24 mouse cellular contexts compared by ENCODE assay signal in the genomic region with DNA sequence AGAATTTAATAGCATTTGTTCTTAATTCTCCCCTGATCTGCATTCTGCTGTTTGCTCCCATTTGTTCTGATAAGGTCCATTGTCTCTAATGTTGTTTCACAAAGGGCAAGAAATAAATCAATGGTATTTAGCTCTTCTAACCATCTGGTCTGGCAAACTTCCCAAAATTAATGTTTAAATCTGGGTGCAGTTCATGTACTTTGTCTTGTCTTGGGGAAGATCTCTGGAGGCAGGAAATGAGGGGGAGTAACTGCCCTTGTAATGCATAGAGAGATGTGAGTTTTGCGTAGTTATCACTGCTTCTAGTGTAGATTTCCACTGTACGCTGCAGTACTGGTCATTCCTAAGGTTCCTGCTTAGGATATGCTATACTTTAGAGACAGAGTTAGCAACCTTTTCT.
DNase-seq lines count a peak whose midpoint lies in the region; ATAC-seq and TF ChIP-seq lines count a peak whose summit lies in the region.
"Had no signal": no experiment of that assay in that cellular context is flagged by ENCODE, and none has a peak within 500 bp of the region (broad histone marks: within the 10 kb centered on the region; RNA-seq: fewer than 3 reads in every experiment).

No protein-coding gene starts in this region.

- TF ChIP-seq CTCF in stomach, postnatal 0 days (IDR thresholded peaks at IDR 0.05; ENCODE audit: low read depth), result no peak

- H3K27me3 ChIP-seq in forebrain, embryonic 16.5 days (replicated peaks; ENCODE audit: control insufficient read depth, insufficient read depth, low read length), result no peaks in the 10 kb centered on the region
- no peaks in the 10 kb centered on the region for H3K27me3 ChIP-seq in forebrain, embryonic 10.5 days (ENCODE audit: poor library complexity, severe bottlenecking)
- no peaks in the 10 kb centered on the region for H3K27me3 ChIP-seq in limb, embryonic 14.5 days (ENCODE audit: control insufficient read depth, insufficient read depth, low read length)
- no peaks in the 10 kb centered on the region for H3K27me3 ChIP-seq in limb, embryonic 10.5 days (ENCODE audit: low read depth, poor library complexity, severe bottlenecking)
- no peaks in the 10 kb centered on the region for H3K27me3 ChIP-seq in stomach, embryonic 14.5 days (ENCODE audit: control insufficient read depth, insufficient read depth, low read length)
- no peaks in the 10 kb centered on the region for H3K27me3 ChIP-seq in stomach, postnatal 0 days (ENCODE audit: control insufficient read depth, insufficient read depth, low read length)
- H3K27me3 ChIP-seq: embryonic facial prominence, embryonic 12.5 days; heart, embryonic 15.5 days; hindbrain, embryonic 13.5 days; limb, embryonic 12.5 days; liver, embryonic 12.5 days; megakaryocyte, embryonic 14.5 days; midbrain, embryonic 13.5 days had no signal

- no peaks in the 10 kb centered on the region for H3K36me3 ChIP-seq in forebrain, embryonic 16.5 days (ENCODE audit: control insufficient read depth, insufficient read depth)
- H3K36me3 ChIP-seq in forebrain, embryonic 10.5 days (replicated peaks), result no peaks in the 10 kb centered on the region
- H3K36me3 ChIP-seq in limb, embryonic 14.5 days (ENCODE audit: control insufficient read depth, insufficient read depth, low read length), result no peaks in the 10 kb centered on the region
- H3K36me3 ChIP-seq in limb, embryonic 10.5 days, result no peaks in the 10 kb centered on the region
- no peaks in the 10 kb centered on the region for H3K36me3 ChIP-seq in stomach, embryonic 14.5 days (ENCODE audit: control insufficient read depth, insufficient read depth, low read length)
- H3K36me3 ChIP-seq in stomach, postnatal 0 days (ENCODE audit: control insufficient read depth, insufficient read depth, low read length), result no peaks in the 10 kb centered on the region
- H3K36me3 ChIP-seq: embryonic facial prominence, embryonic 12.5 days; heart, embryonic 15.5 days; hindbrain, embryonic 13.5 days; limb, embryonic 12.5 days; liver, embryonic 12.5 days; midbrain, embryonic 13.5 days had no signal

- no peak for DNase-seq in forebrain, embryonic 10.5 days (ENCODE audit: extremely low spot score, low spot score)
- peak; percentile 16 for DNase-seq in limb, embryonic 14.5 days (ENCODE audit: low spot score)
- no peak for DNase-seq in limb, embryonic 10.5 days (ENCODE audit: low spot score)
- no peak for DNase-seq in stomach, postnatal 0 days (ENCODE audit: low spot score)
- no peak for DNase-seq in layer of hippocampus, postnatal 36 days
- DNase-seq: adrenal gland, adult 2 months; cerebellum, adult 2 months; cerebellum, postnatal 25 days; heart, postnatal 36 days; kidney, adult 9 months; lung, postnatal 10 days; right cerebral cortex, postnatal 14 days; thymus, postnatal 25 days had no signal

- H3K4me3 ChIP-seq in forebrain, embryonic 16.5 days (replicated peaks; ENCODE audit: low read length), result no peak overlapping the region
- no peak overlapping the region for H3K4me3 ChIP-seq in forebrain, embryonic 10.5 days
- no peak overlapping the region for H3K4me3 ChIP-seq in limb, embryonic 14.5 days (replicated peaks; ENCODE audit: low read length)
- H3K4me3 ChIP-seq in limb, embryonic 10.5 days, result no peak overlapping the region
- H3K4me3 ChIP-seq in stomach, embryonic 14.5 days (ENCODE audit: low read depth, low read length), result no peak overlapping the region
- no peak overlapping the region for H3K4me3 ChIP-seq in stomach, postnatal 0 days (ENCODE audit: low read depth, low read length)
- H3K4me3 ChIP-seq: embryonic facial prominence, embryonic 12.5 days; erythroblast, embryonic 14.5 days; heart, embryonic 15.5 days; hindbrain, embryonic 13.5 days; limb, embryonic 12.5 days; liver, embryonic 12.5 days; megakaryocyte, embryonic 14.5 days; midbrain, embryonic 13.5 days had no signal

- no peak overlapping the region for H3K4me2 ChIP-seq in forebrain, embryonic 16.5 days (ENCODE audit: low read length)
- H3K4me2 ChIP-seq in limb, embryonic 14.5 days (replicated peaks; ENCODE audit: low read depth, low read length, severe bottlenecking), result no peak overlapping the region
- H3K4me2 ChIP-seq in stomach, embryonic 14.5 days (replicated peaks; ENCODE audit: low read depth, low read length), result no peak overlapping the region
- H3K4me2 ChIP-seq in stomach, postnatal 0 days (replicated peaks; ENCODE audit: low read depth), result no peak overlapping the region
- H3K4me2 ChIP-seq: embryonic facial prominence, embryonic 12.5 days; heart, embryonic 15.5 days; hindbrain, embryonic 13.5 days; limb, embryonic 12.5 days; liver, embryonic 12.5 days; midbrain, embryonic 13.5 days had no signal

- H3K9me3 ChIP-seq in forebrain, embryonic 16.5 days (ENCODE audit: control insufficient read depth, low read length), result no peaks in the 10 kb centered on the region
- no peaks in the 10 kb centered on the region for H3K9me3 ChIP-seq in forebrain, embryonic 10.5 days
- no peaks in the 10 kb centered on the region for H3K9me3 ChIP-seq in limb, embryonic 14.5 days (ENCODE audit: control insufficient read depth, low read length)
- no peaks in the 10 kb centered on the region for H3K9me3 ChIP-seq in limb, embryonic 10.5 days (replicated peaks)
- no peaks in the 10 kb centered on the region for H3K9me3 ChIP-seq in stomach, embryonic 14.5 days (ENCODE audit: control insufficient read depth, low read depth, low read length)
- H3K9me3 ChIP-seq in stomach, postnatal 0 days (ENCODE audit: control insufficient read depth, low read length), result no peaks in the 10 kb centered on the region
- H3K9me3 ChIP-seq: embryonic facial prominence, embryonic 12.5 days; heart, embryonic 15.5 days; hindbrain, embryonic 13.5 days; limb, embryonic 12.5 days; liver, embryonic 12.5 days; megakaryocyte, embryonic 14.5 days; midbrain, embryonic 13.5 days had no signal

- ATAC-seq in forebrain, embryonic 16.5 days, result peak; percentile 50; the same call in 1 of the 2 replicates
- no peak for ATAC-seq in limb, embryonic 14.5 days (ENCODE audit: low FRiP score, low read depth)
- ATAC-seq in stomach, embryonic 14.5 days (ENCODE audit: insufficient number of reproducible peaks, insufficient read depth, low FRiP score, low read depth), result 0 out of 2 replicates have a peak, but pooled peaks have one; percentile 49
- no peak for ATAC-seq in stomach, postnatal 0 days (ENCODE audit: low FRiP score, low TSS enrichment)
- no peak for ATAC-seq in megakaryocyte, adult 5-6 weeks (ENCODE audit: poor library complexity, severe bottlenecking)
- ATAC-seq: liver, embryonic 12.5 days; midbrain, embryonic 13.5 days had no signal

- no peak for TF ChIP-seq POLR2A in limb, embryonic 14.5 days (IDR thresholded peaks at IDR 0.05; ENCODE audit: borderline replicate concordance, extremely low read depth, insufficient read depth, insufficient read length)

- TF ChIP-seq EP300 in stomach, postnatal 0 days (optimal IDR thresholded peaks at IDR 0.05), result no peak

- H3K27ac ChIP-seq in forebrain, embryonic 16.5 days (ENCODE audit: low read length), result no peak overlapping the region
- H3K27ac ChIP-seq in forebrain, embryonic 10.5 days, result no peak overlapping the region
- no peak overlapping the region for H3K27ac ChIP-seq in limb, embryonic 14.5 days (replicated peaks; ENCODE audit: low read depth, low read length)
- H3K27ac ChIP-seq in limb, embryonic 10.5 days, result no peak overlapping the region
- H3K27ac ChIP-seq in stomach, embryonic 14.5 days (ENCODE audit: low read length), result no peak overlapping the region
- no peak overlapping the region for H3K27ac ChIP-seq in stomach, postnatal 0 days (replicated peaks)
- H3K27ac ChIP-seq: embryonic facial prominence, embryonic 12.5 days; heart, embryonic 15.5 days; hindbrain, embryonic 13.5 days; limb, embryonic 12.5 days; liver, embryonic 12.5 days; midbrain, embryonic 13.5 days had no signal

- 79% methylated on average over 2 of the region's 2 CpGs for WGBS in forebrain, embryonic 16.5 days
- WGBS in forebrain, embryonic 10.5 days, result 98% methylated on average over 2 of the region's 2 CpGs
- WGBS in limb, embryonic 14.5 days, result 87% methylated on average over 2 of the region's 2 CpGs
- 94% methylated on average over 2 of the region's 2 CpGs for WGBS in limb, embryonic 10.5 days
- WGBS in stomach, embryonic 14.5 days, result 36% methylated on average over 2 of the region's 2 CpGs
- WGBS in stomach, postnatal 0 days, result 42% methylated on average over 2 of the region's 2 CpGs

- H3K4me1 ChIP-seq in forebrain, embryonic 16.5 days (replicated peaks; ENCODE audit: control insufficient read depth, insufficient read depth, low read length), result no peaks in the 10 kb centered on the region
- H3K4me1 ChIP-seq in forebrain, embryonic 10.5 days, result peaks cover 2% of the 10 kb centered on the region; the same call in 1 of the 2 replicates
- peaks cover 6% of the 10 kb centered on the region for H3K4me1 ChIP-seq in limb, embryonic 14.5 days (ENCODE audit: control insufficient read depth, insufficient read depth, low read length)
- H3K4me1 ChIP-seq in limb, embryonic 10.5 days, result 0 out of 2 replicates have a peak, but pooled peaks cover 4% of the 10 kb centered on the region
- 0 out of 2 replicates have a peak, but pooled peaks cover 4% of the 10 kb centered on the region for H3K4me1 ChIP-seq in stomach, embryonic 14.5 days (ENCODE audit: control insufficient read depth, insufficient read depth, low read length)
- H3K4me1 ChIP-seq in stomach, postnatal 0 days (replicated peaks; ENCODE audit: control insufficient read depth, insufficient read depth), result no peaks in the 10 kb centered on the region
- H3K4me1 ChIP-seq: embryonic facial prominence, embryonic 12.5 days; hindbrain, embryonic 13.5 days; liver, embryonic 12.5 days; megakaryocyte, embryonic 14.5 days; midbrain, embryonic 13.5 days had no signal

- H3K9ac ChIP-seq in forebrain, embryonic 16.5 days (replicated peaks; ENCODE audit: low read depth, low read length), result no peak overlapping the region
- no peak overlapping the region for H3K9ac ChIP-seq in limb, embryonic 14.5 days (ENCODE audit: low read depth, low read length, severe bottlenecking)
- H3K9ac ChIP-seq in stomach, embryonic 14.5 days (replicated peaks; ENCODE audit: low read depth, low read length), result no peak overlapping the region
- no peak overlapping the region for H3K9ac ChIP-seq in stomach, postnatal 0 days (ENCODE audit: low read length)
- H3K9ac ChIP-seq: embryonic facial prominence, embryonic 12.5 days; heart, embryonic 15.5 days; hindbrain, embryonic 13.5 days; limb, embryonic 12.5 days; liver, embryonic 12.5 days; midbrain, embryonic 13.5 days had no signal

Comparison
In these comparisons a context has a peak if more than half of its experiments do, and no peak if none do; other contexts are left out.
1. ATAC-seq: peak in forebrain, embryonic 16.5 days (single experiment) and stomach, embryonic 14.5 days (single experiment); none in limb, embryonic 14.5 days (single experiment), stomach, postnatal 0 days (single experiment) and megakaryocyte, adult 5-6 weeks (single experiment).